In genomic region chr1:40179031-40179430, GRCm38 (mm10) we compare ENCODE assay signal across 25 mouse cellular contexts. TPM values are rescaled to one million over a fixed set of nuclear protein-coding genes. Genes with fewer than 3 reads are reported as not detected.
A peak's percentile ranks its signal among the peaks of the same experiment; 100 is the strongest.
DNase-seq lines count a peak whose midpoint lies in the region; ATAC-seq and TF ChIP-seq lines count a peak whose summit lies in the region.
"Had no signal": no experiment of that assay in that cellular context is flagged by ENCODE, and none has a peak within 500 bp of the region (broad histone marks: within the 10 kb centered on the region; RNA-seq: fewer than 3 reads in every experiment).

No protein-coding gene starts in this region.

- TF ChIP-seq CTCF in heart, adult 2 months (IDR thresholded peaks at IDR 0.05), result no peak
- TF ChIP-seq CTCF in lung, embryonic 14.5 days (IDR thresholded peaks at IDR 0.05; ENCODE audit: low read depth), result no peak

- H3K4me1 ChIP-seq in heart, adult 2 months (ENCODE audit: control insufficient read depth, insufficient read depth, low read length), result peaks cover 11% of the 10 kb centered on the region
- H3K4me1 ChIP-seq in heart, embryonic 15.5 days (replicated peaks), result peaks cover 17% of the 10 kb centered on the region
- H3K4me1 ChIP-seq in lung, embryonic 14.5 days (ENCODE audit: insufficient read depth), result no peaks in the 10 kb centered on the region; the same call in 1 of the 2 replicates
- H3K4me1 ChIP-seq in limb, embryonic 15.5 days, result 0 out of 2 replicates have a peak, but pooled peaks cover 4% of the 10 kb centered on the region
- H3K4me1 ChIP-seq: limb, embryonic 12.5 days had no signal

- no peak overlapping the region for H3K9ac ChIP-seq in heart, adult 2 months (ENCODE audit: low read depth, low read length)
- no peak overlapping the region for H3K9ac ChIP-seq in heart, embryonic 15.5 days
- no peak overlapping the region for H3K9ac ChIP-seq in lung, embryonic 14.5 days
- H3K9ac ChIP-seq in limb, embryonic 15.5 days, result no peak overlapping the region
- H3K9ac ChIP-seq: embryonic facial prominence, embryonic 12.5 days; kidney, embryonic 15.5 days; limb, embryonic 12.5 days; liver, embryonic 15.5 days had no signal

- no peak for TF ChIP-seq EP300 in heart, adult 2 months (IDR thresholded peaks at IDR 0.05; ENCODE audit: insufficient read depth, low read depth, low read length)

- intact Hi-C loops in heart, adult 2 months (cut with DNase I), result loop anchor here (2.0 to 10.0 kb wide), 2 partner anchors 46 to 62 kb away; partner anchors contain the start of gene Il1r1
- intact Hi-C loops in heart, postnatal 36 days (cut with DNase I), result loop anchor here (2.0 kb wide), 1 partner anchor 42 kb away; no protein-coding TSS in a partner anchor

- WGBS in heart, adult 2 months, result 67% methylated on average over 4 of the region's 4 CpGs
- 55% methylated on average over 4 of the region's 4 CpGs for WGBS in heart, embryonic 15.5 days
- WGBS in lung, embryonic 14.5 days, result 25% methylated on average over 4 of the region's 4 CpGs
- 36% methylated on average over 4 of the region's 4 CpGs for WGBS in limb, embryonic 15.5 days

- peaks cover 4% of the 10 kb centered on the region; the same call in 1 of the 2 replicates for H3K36me3 ChIP-seq in heart, adult 2 months (ENCODE audit: control insufficient read depth, insufficient read depth, low read length)
- no peaks in the 10 kb centered on the region for H3K36me3 ChIP-seq in heart, embryonic 15.5 days
- H3K36me3 ChIP-seq in lung, embryonic 14.5 days (ENCODE audit: insufficient read depth), result no peaks in the 10 kb centered on the region
- no peaks in the 10 kb centered on the region for H3K36me3 ChIP-seq in limb, embryonic 15.5 days
- H3K36me3 ChIP-seq: embryonic facial prominence, embryonic 12.5 days; kidney, embryonic 15.5 days; limb, embryonic 12.5 days; liver, embryonic 15.5 days had no signal

- no peak overlapping the region for H3K4me2 ChIP-seq in heart, embryonic 15.5 days
- no peak overlapping the region for H3K4me2 ChIP-seq in lung, embryonic 14.5 days
- no peak overlapping the region for H3K4me2 ChIP-seq in limb, embryonic 15.5 days
- H3K4me2 ChIP-seq: embryonic facial prominence, embryonic 12.5 days; kidney, embryonic 15.5 days; limb, embryonic 12.5 days; liver, embryonic 15.5 days had no signal

- ATAC-seq in heart, embryonic 15.5 days (replicated peaks; ENCODE audit: insufficient number of reproducible peaks, insufficient read depth, low FRiP score, low read depth), result no peak
- ATAC-seq in lung, embryonic 14.5 days (ENCODE audit: insufficient read depth), result 0 out of 2 replicates have a peak, but pooled peaks have one; percentile 21
- no peak for ATAC-seq in limb, embryonic 15.5 days (ENCODE audit: insufficient number of reproducible peaks, low FRiP score, low TSS enrichment, low read depth)
- ATAC-seq: forebrain, embryonic 16.5 days; hindbrain, embryonic 16.5 days had no signal

- DNase-seq in heart, adult 2 months, result no peak
- DNase-seq in heart, postnatal 36 days, result no peak
- no peak for DNase-seq in heart, adult 8-10 months (ENCODE audit: low spot score)
- DNase-seq in lung, embryonic 14.5 days, result peak; percentile 65
- DNase-seq in lung, postnatal 25 days (ENCODE audit: low spot score), result no peak
- DNase-seq in spleen, postnatal 4 days (ENCODE audit: low spot score in 2 of 2), result no peak
- DNase-seq: adrenal gland, postnatal 25 days; cerebellum, adult 18-20 months; cerebellum, postnatal 10 days; gastrocnemius, adult 2 months; gastrocnemius, postnatal 36 days; kidney, adult 18-20 months; kidney, postnatal 25 days; midbrain, embryonic 14.5 days; thymus, postnatal 4 days had no signal

- TF ChIP-seq POLR2A in heart, adult 2 months (IDR thresholded peaks at IDR 0.05; ENCODE audit: insufficient read depth, low read depth, low read length), result no peak

- 0 out of 2 replicates have a peak, but pooled peaks cover 3% of the 10 kb centered on the region for H3K27me3 ChIP-seq in heart, adult 2 months (ENCODE audit: control insufficient read depth, insufficient read depth, low read length)
- no peaks in the 10 kb centered on the region for H3K27me3 ChIP-seq in heart, embryonic 15.5 days
- H3K27me3 ChIP-seq in lung, embryonic 14.5 days (ENCODE audit: insufficient read depth, low read length), result no peaks in the 10 kb centered on the region
- H3K27me3 ChIP-seq in limb, embryonic 15.5 days, result no peaks in the 10 kb centered on the region
- H3K27me3 ChIP-seq: embryonic facial prominence, embryonic 12.5 days; kidney, embryonic 15.5 days; limb, embryonic 12.5 days; liver, embryonic 15.5 days had no signal

- H3K27ac ChIP-seq in heart, adult 2 months, result peak overlapping the region; percentile 10; the same call in 1 of the 2 replicates
- H3K27ac ChIP-seq in heart, embryonic 15.5 days, result peak overlapping the region; percentile 64
- H3K27ac ChIP-seq in lung, embryonic 14.5 days (ENCODE audit: low read depth), result no peak overlapping the region
- peak overlapping the region; percentile 33; the same call in 1 of the 2 replicates for H3K27ac ChIP-seq in limb, embryonic 15.5 days
- H3K27ac ChIP-seq: embryonic facial prominence, embryonic 12.5 days; gastrocnemius, adult 2 months; kidney, embryonic 15.5 days; limb, embryonic 12.5 days; liver, embryonic 15.5 days had no signal

- H3K4me3 ChIP-seq in heart, adult 2 months, result no peak overlapping the region
- no peak overlapping the region for H3K4me3 ChIP-seq in heart, embryonic 15.5 days
- no peak overlapping the region for H3K4me3 ChIP-seq in lung, embryonic 14.5 days (ENCODE audit: low read depth, low read length)
- H3K4me3 ChIP-seq in limb, embryonic 15.5 days, result no peak overlapping the region
- H3K4me3 ChIP-seq: embryonic facial prominence, embryonic 12.5 days; erythroblast, embryonic 14.5 days; gastrocnemius, adult 2 months; kidney, embryonic 15.5 days; limb, embryonic 12.5 days; liver, embryonic 15.5 days had no signal

- H3K79me2 ChIP-seq in heart, adult 2 months (replicated peaks; ENCODE audit: control insufficient read depth, insufficient read depth, low read length), result no peaks in the 10 kb centered on the region

- no peaks in the 10 kb centered on the region for H3K9me3 ChIP-seq in heart, embryonic 15.5 days (replicated peaks)
- H3K9me3 ChIP-seq in lung, embryonic 14.5 days (ENCODE audit: low read depth, low read length), result no peaks in the 10 kb centered on the region
- H3K9me3 ChIP-seq in limb, embryonic 15.5 days, result no peaks in the 10 kb centered on the region
- H3K9me3 ChIP-seq: embryonic facial prominence, embryonic 12.5 days; kidney, embryonic 15.5 days; limb, embryonic 12.5 days; liver, embryonic 15.5 days had no signal

RNA-seq across cellular contexts. Expression of gene Il1r1, which starts 45.8 kb away (rescaled TPM):
- 1 to 10 TPM; 5.5 to 6.1 TPM for total RNA-seq in heart, adult 2 months (2021)
- 4.8 and 6.1 TPM in 2 replicates for polyA plus RNA-seq in heart, adult 2 months (2012; rRNA removed)
- total RNA-seq in heart, postnatal 36 days (2021), result 1 to 10 TPM; 5.3 to 6.4 TPM
- polyA plus RNA-seq in heart, embryonic 15.5 days (2015; fragmentation: Nextera tagmentation; extraction: Ambion mirVana), result 7.0 and 8.7 TPM in 2 replicates
- 1 to 10 TPM; 4.2 to 5.4 (median 5.1) TPM for total RNA-seq in heart, adult 8-10 months (2022)
- 8.3 and 9.5 TPM in 2 replicates for polyA plus RNA-seq in lung, embryonic 14.5 days (2014; fragmentation: Nextera tagmentation; extraction: Ambion mirVana)
- 10.4 and 10.6 TPM in 2 replicates for polyA plus RNA-seq in limb, embryonic 15.5 days (2015; fragmentation: Nextera tagmentation; extraction: Ambion mirVana)
- total RNA-seq: monocyte, adult 5-6 weeks had no signal
